Comparison of ENCODE assay signal across 13 mouse cellular contexts in genomic region chr2:46372847-46373461, GRCm38 (mm10).
"Had no signal": no experiment of that assay in that cellular context is flagged by ENCODE, and none has a peak within 500 bp of the region (broad histone marks: within the 10 kb centered on the region; RNA-seq: fewer than 3 reads in every experiment).

No protein-coding gene starts in this region.

- H3K9me3 ChIP-seq: limb, embryonic 15.5 days; liver, embryonic 12.5 days; midbrain, embryonic 12.5 days; neural tube, embryonic 15.5 days had no signal

- H3K27me3 ChIP-seq: limb, embryonic 15.5 days; liver, embryonic 12.5 days; midbrain, embryonic 12.5 days; neural tube, embryonic 15.5 days had no signal

- H3K27ac ChIP-seq: limb, embryonic 15.5 days; liver, embryonic 12.5 days; midbrain, embryonic 12.5 days; neural tube, embryonic 15.5 days had no signal

- H3K9ac ChIP-seq: limb, embryonic 15.5 days; liver, embryonic 12.5 days; lung, embryonic 14.5 days; midbrain, embryonic 12.5 days; neural tube, embryonic 15.5 days had no signal

- ATAC-seq: liver, embryonic 12.5 days; midbrain, embryonic 16.5 days had no signal

- H3K36me3 ChIP-seq: limb, embryonic 15.5 days; liver, embryonic 12.5 days; midbrain, embryonic 12.5 days; neural tube, embryonic 15.5 days had no signal

- DNase-seq: kidney, postnatal 36 days; layer of hippocampus, adult 9-11 months; layer of hippocampus, postnatal 36 days; lung, embryonic 14.5 days; lung, postnatal 10 days; lung, postnatal 4 days; thymus, adult 2 months; thymus, postnatal 25 days had no signal

- H3K4me2 ChIP-seq: limb, embryonic 15.5 days; liver, embryonic 12.5 days; lung, embryonic 14.5 days; midbrain, embryonic 12.5 days; neural tube, embryonic 15.5 days had no signal

- H3K4me1 ChIP-seq: limb, embryonic 15.5 days; midbrain, embryonic 12.5 days; neural tube, embryonic 15.5 days had no signal

- H3K4me3 ChIP-seq: limb, embryonic 15.5 days; liver, embryonic 12.5 days; midbrain, embryonic 12.5 days; neural tube, embryonic 15.5 days had no signal
